In the genomic region with DNA sequence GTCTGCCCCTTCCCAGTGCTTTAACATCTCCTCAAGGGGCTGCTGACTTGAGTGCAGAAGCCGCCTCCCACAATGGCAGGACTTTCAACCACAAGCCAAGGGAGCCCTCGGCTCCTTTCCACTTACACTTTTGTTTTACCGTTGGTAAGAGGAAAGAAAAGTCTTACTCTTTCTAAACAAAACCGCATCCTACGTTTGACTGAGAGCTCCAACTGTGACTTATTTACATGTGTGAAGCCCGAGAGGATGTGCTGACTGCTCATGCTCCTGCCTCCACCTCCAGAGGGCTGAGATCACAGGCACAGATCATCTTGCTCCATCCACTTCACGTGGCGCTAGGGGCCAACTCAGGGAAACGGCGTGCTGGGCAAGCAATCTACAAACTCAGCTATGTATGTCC, we compare ENCODE assay signal across 17 mouse cellular contexts. TPM values are rescaled to one million over a fixed set of nuclear protein-coding genes. Genes with fewer than 3 reads are reported as not detected.
DNase-seq lines count a peak whose midpoint lies in the region; ATAC-seq and TF ChIP-seq lines count a peak whose summit lies in the region.
"Had no signal": no experiment of that assay in that cellular context is flagged by ENCODE, and none has a peak within 500 bp of the region (broad histone marks: within the 10 kb centered on the region; RNA-seq: fewer than 3 reads in every experiment).

No protein-coding gene starts in this region.

- no peak for TF ChIP-seq EP300 in liver, postnatal 0 days (IDR thresholded peaks at IDR 0.05; ENCODE audit: low read depth)

- 62% methylated on average over 10 of the region's 10 CpGs for WGBS in liver, postnatal 0 days (ENCODE audit: insufficient replicate concordance)
- 31% methylated on average over 10 of the region's 10 CpGs for WGBS in embryonic facial prominence, embryonic 14.5 days

- no peak overlapping the region for H3K4me2 ChIP-seq in liver, postnatal 0 days (ENCODE audit: low read depth, low read length)
- no peak overlapping the region for H3K4me2 ChIP-seq in embryonic facial prominence, embryonic 14.5 days (ENCODE audit: low read depth, low read length)
- H3K4me2 ChIP-seq: heart, embryonic 12.5 days; limb, embryonic 15.5 days had no signal

- no peak overlapping the region for H3K9ac ChIP-seq in liver, postnatal 0 days (replicated peaks)
- H3K9ac ChIP-seq in embryonic facial prominence, embryonic 14.5 days (ENCODE audit: low read depth, low read length): no peak overlapping the region
- H3K9ac ChIP-seq: heart, embryonic 12.5 days; limb, embryonic 15.5 days had no signal

- H3K36me3 ChIP-seq in liver, postnatal 0 days (replicated peaks; ENCODE audit: insufficient read depth, low read length): peaks cover 28% of the 10 kb centered on the region
- peaks cover 20% of the 10 kb centered on the region for H3K36me3 ChIP-seq in embryonic facial prominence, embryonic 14.5 days (ENCODE audit: control insufficient read depth, insufficient read depth, low read length)
- H3K36me3 ChIP-seq in splenic B cell, adult 2 months (ENCODE audit: control insufficient read depth, insufficient read depth, low read length, poor library complexity, severe bottlenecking): no peaks in the 10 kb centered on the region

- TF ChIP-seq CTCF in liver, postnatal 0 days (IDR thresholded peaks at IDR 0.05; ENCODE audit: low read depth): no peak

- no peak for DNase-seq in liver, postnatal 0 days
- DNase-seq in liver (no peak), ES-CJ7 (ENCODE audit: low read depth, low spot score) (peak; percentile 95)
- peak; percentile 9 for DNase-seq in embryonic facial prominence, embryonic 14.5 days (ENCODE audit: low spot score)
- DNase-seq in splenic B cell, adult 2 months (ENCODE audit: low read depth, low spot score): peak; percentile 2
- DNase-seq in layer of hippocampus, postnatal 25 days (ENCODE audit: extremely low spot score in 1 of 2, low spot score in 1 of 2): no peak
- DNase-seq in kidney, postnatal 36 days: no peak
- DNase-seq: adrenal gland, postnatal 10 days; B cell, adult 2 months; cerebellum, adult 9-11 months; gastrocnemius, postnatal 14 days; heart, postnatal 4 days; kidney, postnatal 10 days had no signal

- H3K9me3 ChIP-seq in liver, postnatal 0 days (ENCODE audit: low read length): no peaks in the 10 kb centered on the region
- no peaks in the 10 kb centered on the region for H3K9me3 ChIP-seq in embryonic facial prominence, embryonic 14.5 days (ENCODE audit: control insufficient read depth, low read length)
- H3K9me3 ChIP-seq: heart, embryonic 12.5 days; limb, embryonic 15.5 days; megakaryocyte, embryonic 14.5 days had no signal

- no peak for ATAC-seq in liver, postnatal 0 days
- ATAC-seq in embryonic facial prominence, embryonic 14.5 days (ENCODE audit: low read depth): no peak
- ATAC-seq: midbrain, embryonic 16.5 days had no signal

- H3K4me3 ChIP-seq in liver, postnatal 0 days (ENCODE audit: low read depth, low read length): no peak overlapping the region
- no peak overlapping the region for H3K4me3 ChIP-seq in embryonic facial prominence, embryonic 14.5 days (ENCODE audit: low read depth, low read length)
- H3K4me3 ChIP-seq: heart, embryonic 12.5 days; limb, embryonic 15.5 days; megakaryocyte, embryonic 14.5 days had no signal

- H3K27ac ChIP-seq in liver, postnatal 0 days (ENCODE audit: low read depth): 0 out of 2 replicates have a peak overlapping the region, but pooled peaks have one; percentile 4
- no peak overlapping the region for H3K27ac ChIP-seq in embryonic facial prominence, embryonic 14.5 days (replicated peaks; ENCODE audit: low read depth, low read length)
- H3K27ac ChIP-seq: limb, embryonic 15.5 days had no signal

- H3K4me1 ChIP-seq in liver, postnatal 0 days (ENCODE audit: insufficient read depth): no peaks in the 10 kb centered on the region
- no peaks in the 10 kb centered on the region for H3K4me1 ChIP-seq in embryonic facial prominence, embryonic 14.5 days (ENCODE audit: control insufficient read depth, insufficient read depth, low read length)
- H3K4me1 ChIP-seq: heart, embryonic 12.5 days; limb, embryonic 15.5 days had no signal

- H3K27me3 ChIP-seq in liver, postnatal 0 days (ENCODE audit: insufficient read depth, low read length): no peaks in the 10 kb centered on the region
- no peaks in the 10 kb centered on the region for H3K27me3 ChIP-seq in embryonic facial prominence, embryonic 14.5 days (replicated peaks; ENCODE audit: control insufficient read depth, insufficient read depth, low read length)
- H3K27me3 ChIP-seq in splenic B cell, adult 2 months (ENCODE audit: control insufficient read depth, insufficient read depth, low read length, poor library complexity, severe bottlenecking): no peaks in the 10 kb centered on the region; the same call in 1 of the 2 replicates
- H3K27me3 ChIP-seq: heart, embryonic 12.5 days; limb, embryonic 15.5 days; megakaryocyte, embryonic 14.5 days had no signal

RNA-seq across cellular contexts. Expression of a gene that starts 32.2 kb away (rescaled TPM):
- 29.2 and 33.9 TPM in 2 replicates for polyA plus RNA-seq in liver, postnatal 0 days (2015; fragmentation: Nextera tagmentation; extraction: Ambion mirVana)
- 37.8 and 43.2 TPM in 2 replicates for polyA plus RNA-seq in embryonic facial prominence, embryonic 14.5 days (2014; fragmentation: Nextera tagmentation; extraction: Ambion mirVana)
- 10 to 100 TPM; 60.3 to 61.0 TPM for total RNA-seq in layer of hippocampus, postnatal 25 days (2021)

Comparison
In these comparisons a context has a peak if more than half of its experiments do, and no peak if none do; other contexts are left out.
1. DNase-seq: peak in ES-CJ7 (single experiment), embryonic facial prominence, embryonic 14.5 days (single experiment) and splenic B cell, adult 2 months (single experiment); none in liver, postnatal 0 days (single experiment), liver (single experiment), layer of hippocampus, postnatal 25 days (0 of 2) and kidney, postnatal 36 days (0 of 2).